Mouse (Mus musculus) CH12.LX (cell line): ENCODE data around the gene H2afb3. TPM values are rescaled to one million over a fixed set of nuclear protein-coding genes. Genes with fewer than 3 reads are reported as not detected.

ENCODE experiments used
- DNase-seq: peaks from one replicate; pipeline ENCODE4 v3.0.0-alpha.2; 2013; ENCODE audit errors: extremely low read depth
- H3K27ac ChIP-seq: 2 replicates; pipeline ENCODE4 v1.5.1; 2012; ENCODE audit warnings: low read depth, mild to moderate bottlenecking, control low read depth, moderate library complexity; ENCODE audit not compliant: insufficient read depth
- H3K27me3 ChIP-seq: replicated peaks from 2 replicates; pipeline ENCODE3; 2012; ENCODE audit warnings: inconsistent platforms
- H3K36me3 ChIP-seq, 2 experiments: replicated peaks in 1 of 2; 2 replicates each; pipeline versions ENCODE3 to v1.6.1; 2012; ENCODE audit warnings: inconsistent platforms in 1 of 2, low read length in 1 of 2, mild to moderate bottlenecking in 1 of 2, mixed read lengths in 1 of 2, moderate library complexity in 1 of 2; ENCODE audit not compliant: control insufficient read depth in 1 of 2, insufficient read depth in 1 of 2
- H3K4me1 ChIP-seq, 2 experiments: 2 replicates each; pipeline ENCODE4 v1.6.1; 2012; ENCODE audit warnings: inconsistent platforms in 1 of 2, moderate library complexity in 1 of 2; ENCODE audit not compliant: insufficient read depth in 2 of 2, control insufficient read depth in 1 of 2
- H3K4me2 ChIP-seq: 2 replicates; pipeline ENCODE4 v1.6.1; 2012; ENCODE audit warnings: low read depth, mild to moderate bottlenecking, control low read depth; ENCODE audit not compliant: poor library complexity, insufficient read depth, severe bottlenecking
- H3K4me3 ChIP-seq, 3 experiments: fragments of 150-350 bp in 1 of 3; sonication (generic) in 1 of 3; replicated peaks in 1 of 3; 2 replicates each; pipeline versions ENCODE3 to v1.5.1; 2011 to 2012; ENCODE audit warnings: low read depth in 2 of 3, low read length in 2 of 3, mild to moderate bottlenecking in 2 of 3, moderate library complexity in 2 of 3, control low read depth in 1 of 3, improper control_type of control experiment in 1 of 3, inconsistent platforms in 1 of 3, mixed read lengths in 1 of 3; ENCODE audit not compliant: poor library complexity in 1 of 3
- H3K79me2 ChIP-seq: replicated peaks from 2 replicates; pipeline ENCODE4 v1.6.1; 2012; ENCODE audit warnings: mild to moderate bottlenecking, moderate library complexity; ENCODE audit not compliant: control insufficient read depth, poor library complexity, insufficient read depth, severe bottlenecking; ENCODE audit errors: extremely low read depth
- H3K9ac ChIP-seq: 2 replicates; pipeline ENCODE4 v1.6.1; 2012; ENCODE audit warnings: low read depth, mild to moderate bottlenecking, control low read depth, moderate library complexity; ENCODE audit not compliant: insufficient read depth
- H3K9me3 ChIP-seq: replicated peaks from 2 replicates; pipeline ENCODE3; 2012; ENCODE audit warnings: low read length, inconsistent platforms, mixed read lengths
- BHLHE40 ChIP-seq: IDR thresholded peaks from 2 replicates; pipeline ENCODE4 v1.6.1; 2011; ENCODE audit warnings: mild to moderate bottlenecking, low read depth, low read length, improper control_type of control experiment
- CTCF ChIP-seq, 2 experiments: IDR thresholded peaks in 1 of 2; conservative IDR thresholded peaks in 1 of 2; 2 replicates each; pipeline ENCODE4 v1.5.1; 2011 to 2012; ENCODE audit warnings: low read depth in 2 of 2, low read length in 2 of 2, improper control_type of control experiment in 1 of 2, inconsistent platforms in 1 of 2, mild to moderate bottlenecking in 1 of 2, moderate library complexity in 1 of 2
- ELF1 ChIP-seq: IDR thresholded peaks from 2 replicates; pipeline ENCODE4 v1.6.1; 2014; ENCODE audit warnings: low read depth, mild to moderate bottlenecking, inconsistent platforms, low read length, improper control_type of control experiment
- EP300 ChIP-seq: IDR thresholded peaks from 2 replicates; pipeline ENCODE4 v1.6.1; 2011; ENCODE audit warnings: low read length, improper control_type of control experiment
- ETS1 ChIP-seq: conservative IDR thresholded peaks from 2 replicates; pipeline ENCODE4 v1.6.1; 2012; ENCODE audit warnings: low read depth, mild to moderate bottlenecking, inconsistent platforms, low read length, improper control_type of control experiment, moderate library complexity
- HCFC1 ChIP-seq: IDR thresholded peaks from 2 replicates; pipeline ENCODE4 v1.6.1; 2012; ENCODE audit warnings: low read depth, mild to moderate bottlenecking, inconsistent platforms, low read length, improper control_type of control experiment
- IRF4 ChIP-seq: IDR thresholded peaks from 2 replicates; pipeline ENCODE4 v1.6.1; 2014; ENCODE audit warnings: low read depth, mild to moderate bottlenecking, inconsistent platforms, low read length, improper control_type of control experiment
- KAT2A ChIP-seq: IDR thresholded peaks from 2 replicates; pipeline ENCODE4 v1.6.1; 2012; ENCODE audit warnings: low read length, improper control_type of control experiment, inconsistent platforms; ENCODE audit not compliant: insufficient replicate concordance
- MAFK ChIP-seq: IDR thresholded peaks from 2 replicates; pipeline ENCODE4 v1.6.1; 2011; ENCODE audit warnings: low read length, improper control_type of control experiment; ENCODE audit not compliant: insufficient replicate concordance
- MAX ChIP-seq: IDR thresholded peaks from 2 replicates; pipeline ENCODE4 v1.6.1; 2011; ENCODE audit warnings: low read length, improper control_type of control experiment
- MAZ ChIP-seq: IDR thresholded peaks from 2 replicates; pipeline ENCODE4 v1.6.1; 2012; ENCODE audit warnings: low read depth, mild to moderate bottlenecking, inconsistent platforms, low read length, improper control_type of control experiment, moderate library complexity
- MEF2A ChIP-seq: IDR thresholded peaks from 2 replicates; pipeline ENCODE4 v1.6.1; 2014; ENCODE audit warnings: low read depth, mild to moderate bottlenecking, inconsistent platforms, low read length, improper control_type of control experiment, borderline replicate concordance
- MYC ChIP-seq: IDR thresholded peaks from 2 replicates; pipeline ENCODE4 v1.6.1; 2011; ENCODE audit warnings: low read depth, mild to moderate bottlenecking, improper control_type of control experiment, low read length
- NELFE ChIP-seq: IDR thresholded peaks from 2 replicates; pipeline ENCODE4 v1.6.1; 2011; ENCODE audit warnings: low read depth, low read length, improper control_type of control experiment
- NRF1 ChIP-seq: IDR thresholded peaks from 2 replicates; pipeline ENCODE4 v1.6.1; 2014; ENCODE audit warnings: low read depth, mild to moderate bottlenecking, inconsistent platforms, low read length, improper control_type of control experiment, moderate library complexity
- PAX5 ChIP-seq: IDR thresholded peaks from 2 replicates; pipeline ENCODE4 v1.6.1; 2012; ENCODE audit warnings: low read length, inconsistent platforms, mixed read lengths
- POLR2A ChIP-seq: IDR thresholded peaks from 2 replicates; pipeline ENCODE4 v1.6.1; 2011; ENCODE audit warnings: low read depth, mild to moderate bottlenecking, improper control_type of control experiment, low read length
- RAD21 ChIP-seq: IDR thresholded peaks from 2 replicates; pipeline ENCODE4 v1.6.1; 2011; ENCODE audit warnings: low read depth, mild to moderate bottlenecking, low read length, improper control_type of control experiment, moderate library complexity
- SIN3A ChIP-seq: IDR thresholded peaks from 2 replicates; pipeline ENCODE4 v1.6.1; 2012; ENCODE audit warnings: low read length, improper control_type of control experiment, inconsistent platforms
- TCF12 ChIP-seq: IDR thresholded peaks from 2 replicates; pipeline ENCODE4 v1.6.1; 2014; ENCODE audit warnings: low read depth, mild to moderate bottlenecking, inconsistent platforms, low read length, improper control_type of control experiment
- USF2 ChIP-seq: conservative IDR thresholded peaks from 2 replicates; pipeline ENCODE4 v1.6.1; 2011; ENCODE audit warnings: low read depth, low read length, improper control_type of control experiment
- ZC3H11A ChIP-seq: IDR thresholded peaks from 2 replicates; pipeline ENCODE4 v1.6.1; 2012; ENCODE audit warnings: low read depth, mild to moderate bottlenecking, inconsistent platforms, low read length, improper control_type of control experiment
- ZKSCAN1 ChIP-seq: IDR thresholded peaks from 2 replicates; pipeline ENCODE4 v1.6.1; 2012; ENCODE audit warnings: low read depth, inconsistent platforms, low read length, improper control_type of control experiment, borderline replicate concordance
- ZNF384 ChIP-seq: IDR thresholded peaks from 2 replicates; pipeline ENCODE4 v1.6.1; 2012; ENCODE audit warnings: low read depth, low read length, improper control_type of control experiment, inconsistent platforms
- dilution Hi-C: fragments of 300-500 bp; cut with MboI; formaldehyde crosslinking; loops from 2 replicates; pipeline ENCODE4 v1.14.3; 2020; ENCODE audit warnings: low sequenced_read_pairs; ENCODE audit not compliant: extremely low pct_unique_long_range_greater_than_20kb, extremely low pct_ligation_motif_present
- in situ Hi-C: fragments of 300-500 bp; cut with MboI; formaldehyde crosslinking; loops from 3 replicates; pipeline ENCODE4 v1.14.3; 2019; ENCODE audit warnings: low sequenced_read_pairs, low pct_ligation_motif_present, low pct_unique_long_range_greater_than_20kb, mixed read lengths
- polyA plus RNA-seq: library from polyadenylated mRNA; unstranded; fragments of >175 nt; gene quantifications from 2 replicates; pipeline ENCODE4 v1.2.1, GENCODE M21; 2012; ENCODE audit warnings: low read depth; ENCODE audit not compliant: insufficient read length
- total RNA-seq, 2 experiments: library from RNA; depleted of rRNA; stranded (reverse); fragments of 300-350 nt in 1 of 2; fragments of >200 nt in 1 of 2; gene quantifications; 2 replicates each; pipeline ENCODE4 v1.2.3; 2012 to 2014

Gene H2afb3
- total and polyA plus RNA-seq, 3 experiments, result not detected

GRCm38 (mm10) chrX:120291696-120292095, 21.2 kb downstream of the H2afb3 start:
- Histone ChIP-seq H3K27ac (no peak overlapping the region), H3K4me1 (no peaks in the 10 kb centered on the region)
- DNase-seq, result no peak
- TF ChIP-seq ZC3H11A, result no peak
- TF ChIP-seq ELF1, result no peak
- no peak for TF ChIP-seq TCF12
- no peak for TF ChIP-seq NELFE
- no peak for TF ChIP-seq RAD21
- TF ChIP-seq EP300, result no peak
- no peak for TF ChIP-seq BHLHE40
- no peak for TF ChIP-seq KAT2A
- TF ChIP-seq ZKSCAN1, result no peak
- no peak for TF ChIP-seq IRF4
- no peak for TF ChIP-seq ZNF384
- TF ChIP-seq ETS1, result no peak
- no peak for TF ChIP-seq POLR2A
- TF ChIP-seq MYC, result no peak
- no peak for TF ChIP-seq MEF2A
- TF ChIP-seq MAX, result no peak
- no peak for TF ChIP-seq MAFK
- TF ChIP-seq, all 38 proteins: peak for 0
- H3K9me3 ChIP-seq, result peaks cover 20% of the 10 kb centered on the region
- no peaks in the 10 kb centered on the region for H3K36me3 ChIP-seq
- no peaks in the 10 kb centered on the region for H3K79me2 ChIP-seq
- dilution Hi-C loops, result no loop called here
- H3K9ac ChIP-seq, result no peak overlapping the region
- H3K4me2 ChIP-seq, result no peak overlapping the region
- no peaks in the 10 kb centered on the region for H3K27me3 ChIP-seq
- in situ Hi-C loops, result no loop called here
- H3K4me3 ChIP-seq, result no peak overlapping the region

- Histone ChIP-seq H3K27ac (no peak overlapping the region), H3K9ac (no peak overlapping the region), H3K4me2 (no peak overlapping the region), H3K4me3 (no peak overlapping the region), H3K9me3 (peaks cover 20% of the 10 kb centered on the region), H3K4me1 (no peaks in the 10 kb centered on the region)
- dilution Hi-C loops (no loop called here), in situ Hi-C loops (no loop called here)
- no peak for DNase-seq
- no peak for TF ChIP-seq USF2
- TF ChIP-seq PAX5, result no peak
- no peak for TF ChIP-seq BHLHE40
- TF ChIP-seq MAZ, result no peak
- no peak for TF ChIP-seq EP300
- TF ChIP-seq ZC3H11A, result no peak
- TF ChIP-seq NELFE, result no peak
- no peak for TF ChIP-seq HCFC1
- no peak for TF ChIP-seq ZKSCAN1
- TF ChIP-seq NRF1, result no peak
- no peak for TF ChIP-seq ETS1
- TF ChIP-seq CTCF (conservative IDR thresholded peaks at IDR 0.05 in 1 of 2, IDR thresholded peaks at IDR 0.05 in 1 of 2; ENCODE audit: low read depth in 2 of 2, low read length in 2 of 2), result no peak
- no peak for TF ChIP-seq SIN3A
- TF ChIP-seq MYC, result no peak
- TF ChIP-seq, all 38 proteins: peak for 0
- no peaks in the 10 kb centered on the region for H3K79me2 ChIP-seq
- H3K36me3 ChIP-seq, result no peaks in the 10 kb centered on the region
- no peaks in the 10 kb centered on the region for H3K27me3 ChIP-seq
Measured at GRCm38 (mm10) chrX:120290900-120291280, 22.0 kb downstream of the H2afb3 start.
